Mouse (Mus musculus): ENCODE results near the gene Utrn.

Utrn gene

GRCm38 (mm10) chr10:12869846-12870245 lies 681 bp upstream of the Utrn start:
- no peak for DNase-seq (ENCODE audit: low spot score)

GRCm38 (mm10) chr10:12868189-12869028 lies 756 bp downstream of the Utrn start:
- DNase-seq (ENCODE audit: low spot score): peak; percentile 25

DNA sequence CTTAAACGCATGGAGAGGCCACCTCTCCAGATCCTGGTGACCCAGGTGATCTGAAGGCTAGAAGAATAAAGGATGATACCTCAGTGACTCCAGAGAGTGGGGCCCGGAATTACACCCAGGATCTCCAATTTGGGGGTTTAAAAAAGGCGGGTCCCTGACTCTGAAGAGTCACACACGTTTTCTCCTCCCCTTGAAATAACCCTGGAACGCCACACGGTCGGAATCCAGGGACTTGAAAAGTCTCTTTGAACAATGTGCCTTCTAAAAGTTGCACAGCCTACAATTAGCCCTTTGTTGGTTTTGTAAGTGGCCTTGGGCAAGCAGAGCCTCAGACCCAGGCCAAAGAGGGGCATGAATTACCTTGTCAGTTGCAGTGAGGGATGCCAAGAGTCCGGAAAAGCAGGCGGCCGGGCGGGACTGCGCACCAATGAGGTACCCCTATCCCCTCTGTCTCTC lies 1.4 kb downstream of the Utrn start:
- DNase-seq (ENCODE audit: low spot score): no peak

DNA sequence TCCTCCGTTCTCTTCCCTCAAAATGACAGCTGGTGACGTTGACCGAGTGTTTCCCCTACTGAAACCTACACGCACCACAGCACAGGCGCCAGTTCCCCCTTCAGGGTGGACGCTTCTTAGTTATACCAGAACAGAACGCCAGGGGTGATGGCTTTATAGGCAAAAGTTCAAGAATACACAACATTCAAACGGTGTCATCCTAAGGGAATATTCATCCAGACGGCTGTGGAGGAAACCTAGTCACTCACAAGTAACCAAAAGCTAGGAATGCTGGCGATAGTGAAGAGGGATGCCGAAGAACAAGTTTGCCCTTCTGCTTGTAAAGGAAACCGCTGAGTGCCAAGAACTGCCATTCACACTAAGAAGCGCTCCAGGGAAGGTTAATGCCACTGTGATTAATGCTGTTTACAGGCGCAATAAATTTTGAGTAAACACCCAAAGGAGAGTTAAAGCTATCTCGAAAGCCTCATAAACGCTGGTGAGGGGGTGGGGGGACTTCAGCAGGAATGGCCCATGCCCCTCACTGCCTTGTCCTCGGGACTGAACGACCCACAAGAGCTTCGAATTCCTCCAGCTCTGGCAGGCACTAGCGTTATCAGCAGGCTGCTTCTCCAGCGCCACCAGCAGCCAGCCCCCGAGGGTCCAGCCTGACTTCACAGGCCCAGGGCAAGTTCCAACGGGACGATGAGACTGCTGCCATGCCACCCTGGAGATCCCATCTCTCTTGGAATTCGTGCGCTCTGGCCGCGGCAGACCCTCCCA lies 2.0 kb downstream of the Utrn start:
- peak; percentile 37 for DNase-seq (ENCODE audit: low spot score)

- DNase-seq (ENCODE audit: low spot score): no peak
Measured at GRCm38 (mm10) chr10:12865201-12865600, 4.0 kb downstream of the Utrn start.

DNA sequence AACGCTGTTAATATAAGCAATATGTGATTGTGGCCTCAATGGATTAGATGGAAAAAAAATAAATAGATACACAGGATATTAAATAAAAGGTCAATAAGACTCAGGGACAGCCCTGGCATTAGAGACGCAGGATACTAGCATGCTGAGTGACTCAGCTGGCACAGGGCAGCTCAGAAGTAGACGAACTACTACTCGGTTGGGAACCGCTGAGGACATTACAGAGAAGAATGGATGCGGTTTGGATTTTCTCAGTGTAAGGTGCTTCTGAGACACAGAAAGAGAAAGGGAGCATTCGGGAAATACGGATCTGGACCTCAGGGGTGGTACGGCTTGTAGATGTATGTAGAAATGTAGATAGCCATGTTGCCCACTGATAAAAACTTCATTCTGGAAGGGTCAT lies 5.6 kb downstream of the Utrn start:
- DNase-seq (ENCODE audit: low spot score): no peak

DNA sequence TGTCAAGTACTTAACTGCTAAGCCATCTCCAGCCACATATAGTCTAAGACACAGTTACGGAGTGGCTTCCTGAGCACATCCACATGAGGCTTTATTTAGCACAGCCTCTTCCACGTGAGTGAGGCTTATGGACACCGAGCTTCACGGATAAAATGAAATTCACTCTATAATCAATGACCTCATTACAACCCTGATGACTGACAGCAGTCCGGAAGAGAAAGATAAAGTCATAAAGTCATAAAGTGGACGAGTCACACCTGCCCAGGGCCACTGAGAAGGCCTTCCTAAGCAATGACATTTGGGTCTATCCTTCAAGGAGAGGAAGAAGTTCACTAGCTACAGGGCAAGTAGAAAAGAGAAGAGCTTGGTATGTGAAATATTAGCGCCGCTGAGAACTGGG lies 7.1 kb downstream of the Utrn start:
- no peak for DNase-seq (ENCODE audit: low spot score)

GRCm38 (mm10) chr10:12861381-12861780 lies 7.8 kb downstream of the Utrn start:
- DNase-seq (ENCODE audit: low spot score): no peak

DNA sequence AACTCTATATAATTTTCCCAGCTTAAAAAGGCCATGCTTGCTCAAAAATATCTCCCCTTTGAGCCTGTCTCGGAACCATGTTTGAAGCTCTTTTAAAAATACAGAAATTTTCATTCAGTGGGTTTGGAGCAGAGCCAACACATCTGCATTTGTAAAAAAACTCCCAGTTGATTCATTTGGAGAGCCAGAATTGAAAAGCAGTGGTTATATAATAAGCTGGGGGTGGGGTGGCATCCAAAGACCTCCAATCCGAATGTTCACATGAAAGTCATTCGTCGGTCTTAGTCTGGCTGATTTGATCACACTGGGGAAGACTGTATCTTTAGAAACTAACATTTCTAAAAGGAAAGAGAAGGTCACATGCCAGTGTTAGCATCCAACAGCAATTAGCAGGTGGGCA lies 8.4 kb downstream of the Utrn start:
- DNase-seq (ENCODE audit: low spot score): no peak

- peak; percentile 10 for DNase-seq (ENCODE audit: low spot score)
Measured at GRCm38 (mm10) chr10:12860331-12860730, 8.8 kb downstream of the Utrn start.

DNA sequence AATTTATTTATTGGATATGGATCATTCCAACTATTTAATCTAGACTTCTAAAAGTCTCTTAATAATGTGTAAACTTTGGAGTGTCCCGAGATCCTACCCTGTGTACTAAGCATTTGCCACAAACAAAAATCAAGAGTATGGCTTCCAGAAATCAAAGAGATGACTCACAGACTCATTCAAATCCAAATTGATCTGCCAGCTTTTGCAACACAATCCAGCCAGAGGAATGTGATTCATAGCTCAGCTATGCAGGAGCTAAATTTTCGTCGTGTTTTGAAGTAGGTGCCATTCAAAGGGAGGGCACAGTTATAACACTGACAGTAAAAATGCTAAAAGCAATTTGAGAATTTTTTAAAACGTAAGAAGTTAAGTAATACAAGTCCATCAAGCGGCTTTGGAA lies 11.1 kb downstream of the Utrn start:
- DNase-seq (ENCODE audit: low spot score): no peak

DNA sequence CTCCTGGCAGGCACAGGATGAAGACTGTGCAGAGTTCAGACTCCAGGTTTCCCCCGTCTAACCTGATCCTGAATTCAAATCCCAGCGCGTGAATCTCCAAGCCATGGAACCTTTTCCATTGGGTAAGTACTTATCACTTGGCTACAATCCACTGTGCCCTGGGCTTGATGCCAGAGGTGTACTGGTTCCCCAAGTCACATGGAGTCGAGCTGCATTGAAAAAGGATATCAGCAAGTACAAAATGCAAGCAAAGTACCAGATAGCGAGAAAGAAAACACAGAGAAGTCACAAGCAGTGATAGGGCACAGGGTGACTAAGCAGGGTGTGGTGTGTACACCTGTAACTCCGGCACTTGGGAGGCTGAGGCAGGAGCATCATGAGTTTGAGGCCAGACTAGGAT lies 14.9 kb downstream of the Utrn start:
- no peak for DNase-seq (ENCODE audit: low spot score)

DNA sequence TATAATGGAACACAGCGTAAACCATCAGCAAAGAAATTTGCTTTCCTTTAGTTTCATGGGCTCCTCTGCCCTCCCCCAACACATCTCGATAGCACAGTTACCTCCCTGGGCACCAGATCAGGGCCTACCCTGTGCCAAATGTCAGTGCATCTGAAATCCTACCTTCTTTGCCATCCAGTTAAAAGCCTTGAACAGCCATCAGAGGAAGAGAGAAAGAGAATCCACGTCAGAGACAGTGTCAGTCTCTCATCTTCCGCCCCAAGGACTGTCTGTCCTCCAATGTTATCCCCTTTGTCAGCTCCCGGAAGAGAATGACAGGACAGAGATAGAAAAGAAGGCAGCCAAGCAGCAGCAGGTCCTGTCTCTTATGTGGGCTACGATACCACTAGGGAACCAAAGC lies 15.4 kb downstream of the Utrn start:
- no peak for DNase-seq (ENCODE audit: low spot score)

DNA sequence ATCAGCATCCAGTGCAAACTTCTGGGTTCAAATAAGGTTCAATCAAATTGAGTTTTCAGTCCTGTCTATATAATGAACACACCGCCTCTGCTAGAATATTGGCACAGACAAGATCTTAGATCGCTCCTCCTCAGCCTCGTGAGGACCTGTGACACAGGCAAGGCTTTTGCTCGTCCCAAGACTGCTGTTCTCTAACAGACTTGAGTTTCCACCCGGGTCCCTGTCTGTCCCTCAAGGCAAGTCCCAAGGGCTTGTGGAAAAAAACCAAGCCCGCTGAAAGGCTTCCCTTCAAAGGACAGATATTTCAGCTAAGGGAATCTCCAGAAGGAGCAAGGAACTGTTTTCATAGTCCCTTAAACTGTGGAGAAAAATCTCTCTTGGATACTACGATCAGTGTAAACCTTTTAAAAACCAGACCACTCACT lies 16.0 kb downstream of the Utrn start:
- no peak for DNase-seq (ENCODE audit: low spot score)

DNA sequence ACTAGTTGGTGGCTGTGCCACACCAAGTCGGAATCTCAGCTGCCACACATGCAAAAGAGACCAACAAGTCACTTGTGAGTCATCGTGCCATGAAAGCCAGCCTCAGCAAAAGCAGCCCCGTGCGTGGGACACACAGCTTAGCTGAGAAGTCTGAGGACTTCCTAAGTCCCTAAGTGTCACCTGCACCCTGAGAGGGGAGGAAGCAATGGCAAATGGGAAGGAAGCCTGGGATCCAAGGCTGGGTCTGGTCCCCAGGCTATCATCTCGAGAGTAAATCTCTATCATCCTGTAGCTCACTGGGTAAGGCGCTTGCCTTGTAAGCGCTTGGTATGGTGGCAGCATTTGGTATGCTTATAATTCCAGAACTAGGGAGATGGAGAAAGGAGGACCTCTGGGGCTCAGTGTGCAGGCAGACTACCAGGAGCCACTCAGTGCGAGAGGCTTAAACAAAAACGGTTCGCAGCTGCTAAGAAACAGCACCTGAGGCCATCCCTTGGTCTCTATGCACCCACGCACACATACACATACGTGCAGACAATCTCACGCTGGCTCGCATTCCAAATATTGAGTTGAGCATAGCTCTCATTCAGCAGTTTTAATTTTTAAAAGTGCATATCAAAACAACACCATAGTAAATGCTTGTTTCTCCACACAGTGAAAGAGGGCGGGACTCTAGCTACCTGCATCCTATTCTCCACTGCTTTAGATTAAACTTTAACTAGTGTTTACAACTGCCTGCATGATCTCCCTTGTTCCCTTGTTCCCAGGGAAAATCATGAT lies 16.6 kb downstream of the Utrn start:
- DNase-seq (ENCODE audit: low spot score): no peak

DNA sequence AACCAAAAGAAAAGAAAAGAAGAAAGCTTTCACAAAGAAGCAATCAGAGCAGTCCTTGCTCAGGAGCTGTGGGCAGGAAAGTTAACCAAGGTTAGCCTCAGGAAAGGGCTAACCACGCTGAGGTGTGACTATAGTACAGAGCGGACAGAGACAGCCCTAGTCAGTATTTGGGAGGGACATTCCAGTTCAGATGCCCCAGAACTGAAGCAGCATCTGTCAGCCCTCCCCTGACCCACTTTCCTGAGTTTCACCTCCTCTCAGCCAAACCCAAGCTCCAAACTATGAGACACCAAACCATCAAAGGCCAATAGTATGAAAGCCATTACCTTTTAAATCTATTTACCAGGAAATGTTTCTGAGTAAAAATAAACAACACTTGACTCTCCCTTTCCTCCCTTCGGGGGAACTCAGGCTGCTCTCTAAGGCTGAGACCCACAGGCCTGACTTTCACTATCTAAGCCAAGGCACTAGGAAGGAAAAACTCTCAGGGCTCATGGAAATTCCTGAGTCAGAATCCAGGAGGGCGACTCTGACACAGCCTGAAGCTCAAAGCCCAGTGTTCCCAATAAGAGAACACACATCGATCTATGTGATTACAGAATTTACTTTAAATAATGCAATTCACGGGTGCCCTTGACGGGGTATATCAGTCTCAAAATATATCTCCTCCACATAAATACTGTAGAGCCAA lies 18.2 kb downstream of the Utrn start:
- no peak for DNase-seq (ENCODE audit: low spot score)

DNA sequence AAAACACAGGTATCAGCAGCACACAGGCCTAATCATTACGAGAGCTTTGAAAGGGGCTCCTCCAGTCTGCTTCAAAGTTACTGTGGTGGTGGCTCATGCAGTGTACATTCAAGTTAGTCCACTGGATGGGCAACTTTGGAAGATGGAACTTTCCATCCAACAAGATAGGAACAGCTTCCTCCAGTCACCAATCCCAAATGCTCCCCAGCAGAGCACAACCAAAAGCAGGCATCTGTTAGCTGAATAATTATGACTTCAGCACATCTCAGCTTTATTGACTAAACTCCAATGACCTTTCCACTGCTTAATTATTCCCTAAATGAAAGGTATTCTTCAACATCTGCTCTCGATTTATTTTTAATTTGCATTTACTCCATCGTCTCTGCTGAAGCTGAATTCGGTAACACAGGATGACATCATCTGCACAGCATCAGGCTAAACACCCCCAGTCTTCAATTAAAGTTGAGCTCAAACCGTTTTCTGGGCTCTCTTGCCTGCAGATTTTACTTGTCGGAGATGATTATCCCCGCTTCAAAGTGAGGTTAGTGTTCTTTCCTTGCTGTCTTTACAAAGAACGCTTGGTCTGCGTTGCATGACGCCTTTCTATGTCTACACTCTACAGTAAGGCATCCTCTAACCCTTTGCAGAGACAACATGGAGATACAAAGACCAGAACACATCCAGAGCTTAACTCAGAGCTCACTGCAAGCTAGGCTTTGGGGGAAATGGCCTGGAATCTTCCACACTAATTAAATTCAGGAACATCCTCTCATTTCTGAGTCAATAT lies 20.6 kb downstream of the Utrn start:
- DNase-seq (ENCODE audit: low spot score): no peak

- DNase-seq (ENCODE audit: low spot score): peak; percentile 60
Measured at GRCm38 (mm10) chr10:12842543-12842942, 26.6 kb downstream of the Utrn start.

DNA sequence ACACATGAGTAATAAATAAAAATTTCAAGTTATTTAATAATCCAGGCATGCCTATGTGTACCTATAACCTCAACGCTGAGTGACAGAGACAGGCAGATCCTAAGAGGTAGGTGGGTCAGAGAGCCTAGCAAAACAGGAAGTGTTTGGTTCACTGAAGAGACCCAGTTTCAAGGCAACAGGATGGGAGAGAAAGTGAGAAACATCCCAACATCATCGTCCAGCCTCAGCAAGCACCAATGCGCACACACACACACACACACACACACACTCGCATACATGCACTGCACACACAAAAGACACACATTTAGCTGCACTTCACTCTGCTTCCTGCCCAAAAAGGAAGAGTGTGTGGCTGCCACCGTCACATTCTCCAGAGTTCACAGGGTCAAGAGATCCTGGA lies 27.7 kb downstream of the Utrn start:
- DNase-seq (ENCODE audit: low spot score): peak; percentile 31

- DNase-seq (ENCODE audit: low spot score): no peak
Measured at GRCm38 (mm10) chr10:12837636-12838035, 31.5 kb downstream of the Utrn start.
